Comparison of ENCODE assay signal across 19 mouse cellular contexts in genomic region chr9:42036885-42037284, GRCm38 (mm10).
DNase-seq lines count a peak whose midpoint lies in the region; ATAC-seq and TF ChIP-seq lines count a peak whose summit lies in the region.
"Had no signal": no experiment of that assay in that cellular context is flagged by ENCODE, and none has a peak within 500 bp of the region (broad histone marks: within the 10 kb centered on the region; RNA-seq: fewer than 3 reads in every experiment).

No protein-coding gene starts in this region.

- no peaks in the 10 kb centered on the region for H3K9me3 ChIP-seq in kidney, embryonic 15.5 days (replicated peaks)
- H3K9me3 ChIP-seq: embryonic facial prominence, embryonic 10.5 days; forebrain, embryonic 13.5 days; heart, embryonic 15.5 days; hindbrain, embryonic 13.5 days had no signal

- peak; percentile 86 for DNase-seq in kidney, adult 2 months
- peak; percentile 72 to 77 for DNase-seq in kidney, adult 8-10 months
- DNase-seq in kidney, adult 9 months, result peak; percentile 81
- DNase-seq in kidney, postnatal 36 days, result peak; percentile 75 to 84
- no peak for DNase-seq in urinary bladder, postnatal 36 days (ENCODE audit: low spot score in 2 of 2)
- no peak for DNase-seq in cerebellum, adult 11 months
- DNase-seq: adrenal gland, adult 2 months; cerebellum, adult 11-12 months; cerebellum, postnatal 10 days; forebrain, postnatal 0 days; gastrocnemius, postnatal 14 days; heart, adult 2 months; heart, postnatal 14 days had no signal

- H3K27ac ChIP-seq in kidney, adult 2 months (ENCODE audit: insufficient read depth, low read depth, low read length), result peak overlapping the region; percentile 33; the same call in 1 of the 2 replicates
- no peak overlapping the region for H3K27ac ChIP-seq in kidney, embryonic 15.5 days
- H3K27ac ChIP-seq: embryonic facial prominence, embryonic 10.5 days; forebrain, embryonic 13.5 days; heart, adult 2 months; heart, embryonic 15.5 days; hindbrain, embryonic 13.5 days had no signal

- no peaks in the 10 kb centered on the region for H3K36me3 ChIP-seq in kidney, adult 2 months (ENCODE audit: control insufficient read depth, insufficient read depth, low read length)
- H3K36me3 ChIP-seq in kidney, embryonic 15.5 days, result 0 out of 2 replicates have a peak, but pooled peaks cover 21% of the 10 kb centered on the region
- H3K36me3 ChIP-seq: heart, embryonic 15.5 days had no signal

- WGBS in kidney, adult 2 months, result 70% methylated on average over 11 of the region's 11 CpGs
- 96% methylated on average over 11 of the region's 11 CpGs for WGBS in kidney, embryonic 15.5 days

- H3K9ac ChIP-seq in kidney, embryonic 15.5 days, result no peak overlapping the region
- H3K9ac ChIP-seq: forebrain, embryonic 13.5 days; forebrain, postnatal 0 days; heart, embryonic 15.5 days; hindbrain, embryonic 13.5 days had no signal

- H3K27me3 ChIP-seq in kidney, adult 2 months (replicated peaks; ENCODE audit: control insufficient read depth, insufficient read depth, low read length), result no peaks in the 10 kb centered on the region
- no peaks in the 10 kb centered on the region for H3K27me3 ChIP-seq in kidney, embryonic 15.5 days
- H3K27me3 ChIP-seq: heart, embryonic 15.5 days; hindbrain, embryonic 13.5 days had no signal

- TF ChIP-seq POLR2A in kidney, adult 2 months (IDR thresholded peaks at IDR 0.05; ENCODE audit: low read depth, low read length), result no peak

- no peak for TF ChIP-seq CTCF in kidney, adult 2 months (conservative IDR thresholded peaks at IDR 0.05; ENCODE audit: insufficient read depth, insufficient read length, low read depth, low read length)

- H3K4me3 ChIP-seq in kidney, adult 2 months (ENCODE audit: insufficient read depth, low read depth, low read length), result no peak overlapping the region
- H3K4me3 ChIP-seq in kidney, embryonic 15.5 days (replicated peaks), result no peak overlapping the region
- H3K4me3 ChIP-seq: embryonic facial prominence, embryonic 10.5 days; forebrain, embryonic 13.5 days; heart, adult 2 months; heart, embryonic 15.5 days; hindbrain, embryonic 13.5 days had no signal

- peaks cover 12% of the 10 kb centered on the region for H3K4me1 ChIP-seq in kidney, adult 2 months (ENCODE audit: control insufficient read depth, insufficient read depth, low read length)
- H3K4me1 ChIP-seq in kidney, embryonic 15.5 days, result no peaks in the 10 kb centered on the region

- ATAC-seq in kidney, embryonic 15.5 days (replicated peaks; ENCODE audit: low FRiP score), result no peak
- ATAC-seq: forebrain, embryonic 13.5 days; forebrain, postnatal 0 days had no signal

- H3K4me2 ChIP-seq in kidney, embryonic 15.5 days, result no peak overlapping the region
- H3K4me2 ChIP-seq: forebrain, embryonic 13.5 days; heart, embryonic 11.5 days; heart, embryonic 15.5 days; hindbrain, embryonic 13.5 days had no signal

Comparison
In these comparisons a context has a peak if more than half of its experiments do, and no peak if none do; other contexts are left out.
1. DNase-seq: peak in kidney, adult 2 months (single experiment), kidney, adult 8-10 months (2 of 2), kidney, adult 9 months (single experiment) and kidney, postnatal 36 days (2 of 2); none in urinary bladder, postnatal 36 days (0 of 2) and cerebellum, adult 11 months (single experiment).